Mouse (Mus musculus) ES-E14 (cell line): ENCODE measurements around the gene Gm11099. TPM values are rescaled to one million over a fixed set of nuclear protein-coding genes. Genes with fewer than 3 reads are reported as not detected.

Experiments used
- DNase-seq: peaks from one replicate; pipeline ENCODE4 v3.0.0-alpha.2; 2013; ENCODE audit warnings: low read depth, low spot score
- H3K27ac ChIP-seq: 2 replicates; pipeline ENCODE4 v1.5.1; 2012; ENCODE audit warnings: low read depth, mild to moderate bottlenecking, low read length, moderate library complexity, mixed read lengths; ENCODE audit not compliant: poor library complexity, insufficient read depth, severe bottlenecking
- H3K36me3 ChIP-seq: 2 replicates; pipeline ENCODE4 v1.6.1; 2012; ENCODE audit warnings: mild to moderate bottlenecking, low read length, moderate library complexity, mixed read lengths; ENCODE audit not compliant: control insufficient read depth, poor library complexity, insufficient read depth, severe bottlenecking
- H3K4me1 ChIP-seq, 2 experiments: fragments of 150-350 bp in 1 of 2; sonication (generic) in 1 of 2; 2 replicates each; pipeline ENCODE4 v1.6.1; 2012; ENCODE audit warnings: low read length in 2 of 2, mild to moderate bottlenecking in 1 of 2, mixed read lengths in 1 of 2; ENCODE audit not compliant: control insufficient read depth in 2 of 2, insufficient read depth in 2 of 2, poor library complexity in 1 of 2
- H3K4me3 ChIP-seq, 2 experiments: fragments of 150-350 bp in 1 of 2; sonication (generic) in 1 of 2; 2 replicates each; pipeline ENCODE4 v1.5.1; 2012; ENCODE audit warnings: low read length in 2 of 2, low read depth in 1 of 2, mild to moderate bottlenecking in 1 of 2, mixed read lengths in 1 of 2; ENCODE audit not compliant: insufficient read depth in 1 of 2, poor library complexity in 1 of 2, severe bottlenecking in 1 of 2
- H3K9ac ChIP-seq: 2 replicates; pipeline ENCODE4 v1.6.1; 2012; ENCODE audit warnings: low read depth, mild to moderate bottlenecking, low read length, mixed read lengths; ENCODE audit not compliant: poor library complexity, insufficient read depth, severe bottlenecking
- H3K9me3 ChIP-seq: fragments of 150-350 bp; sonication (generic); 2 replicates; pipeline ENCODE4 v1.6.1; 2012; ENCODE audit warnings: low read depth, mild to moderate bottlenecking, low read length; ENCODE audit not compliant: control insufficient read depth, insufficient read depth
- CHD2 ChIP-seq: IDR thresholded peaks from 2 replicates; pipeline ENCODE4 v1.6.1; 2014; ENCODE audit warnings: mild to moderate bottlenecking, low read depth, low read length, inconsistent platforms
- HCFC1 ChIP-seq: IDR thresholded peaks from 2 replicates; pipeline ENCODE4 v1.6.1; 2012; ENCODE audit warnings: low read length, inconsistent platforms, borderline replicate concordance; ENCODE audit not compliant: insufficient read depth
- MAFK ChIP-seq: IDR thresholded peaks from 2 replicates; pipeline ENCODE4 v1.6.1; 2014; ENCODE audit warnings: mild to moderate bottlenecking, low read depth, low read length, inconsistent platforms; ENCODE audit not compliant: insufficient read depth
- ZC3H11A ChIP-seq: IDR thresholded peaks from 2 replicates; pipeline ENCODE4 v1.6.1; 2012; ENCODE audit warnings: low read depth, mild to moderate bottlenecking, inconsistent platforms, low read length, borderline replicate concordance
- ZNF384 ChIP-seq: IDR thresholded peaks from 2 replicates; pipeline ENCODE4 v1.6.1; 2012; ENCODE audit warnings: low read depth, low read length, inconsistent platforms
- in situ Hi-C, 2 experiments: fragments of 600-800 bp; cut with MboI; formaldehyde crosslinking; loops; one replicate each; pipeline ENCODE4 v1.15.1; 2025; ENCODE audit warnings: low sequenced_read_pairs in 2 of 2, inconsistent platforms in 1 of 2; ENCODE audit not compliant: unreplicated experiment in 2 of 2
- total RNA-seq: library from RNA; depleted of rRNA; stranded (reverse); fragments of 300-350 nt; gene quantifications from 2 replicates; pipeline ENCODE4 v1.2.3, GENCODE M21; 2012; rRNA removed

Gene Gm11099
- total RNA-seq, result not detected in 2 replicates

DNA sequence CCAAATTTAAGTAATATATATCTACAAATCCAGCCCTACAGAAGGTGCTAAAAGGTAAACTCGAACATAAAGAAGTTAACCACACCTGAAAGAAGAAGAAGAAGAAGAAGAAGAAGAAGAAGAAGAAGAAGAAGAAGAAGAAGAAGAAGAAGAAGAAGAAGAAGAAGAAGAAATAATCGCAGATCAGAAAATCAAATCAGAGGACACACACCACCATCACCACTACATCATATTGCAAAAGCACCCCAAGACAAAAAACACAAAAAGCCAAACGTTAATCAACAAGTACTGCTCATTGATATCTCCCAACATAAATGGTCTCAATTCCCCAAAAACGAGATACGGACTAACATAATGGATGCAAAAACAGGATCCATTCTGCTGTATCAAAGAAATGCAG, at the start of gene Gm11099:
Gene Gm11099, plus strand, starts transcription at position 301 of the 400 bp plus-strand sequence.
- no peak within 1 kb of the TSS for H3K9ac ChIP-seq
- no peaks in the 10 kb centered on the region for H3K4me1 ChIP-seq
- no peak for DNase-seq
- no peak within 1 kb of the TSS for H3K27ac ChIP-seq
- no peaks in the 10 kb centered on the region for H3K36me3 ChIP-seq
- no peak for TF ChIP-seq MAFK
- no peak for TF ChIP-seq CHD2
- TF ChIP-seq ZNF384, result no peak
- TF ChIP-seq ZC3H11A, result no peak
- TF ChIP-seq HCFC1, result no peak
- H3K4me3 ChIP-seq, result no peak within 1 kb of the TSS
- H3K9me3 ChIP-seq, result no peaks in the 10 kb centered on the region
- in situ Hi-C loops, result no loop called here

DNA sequence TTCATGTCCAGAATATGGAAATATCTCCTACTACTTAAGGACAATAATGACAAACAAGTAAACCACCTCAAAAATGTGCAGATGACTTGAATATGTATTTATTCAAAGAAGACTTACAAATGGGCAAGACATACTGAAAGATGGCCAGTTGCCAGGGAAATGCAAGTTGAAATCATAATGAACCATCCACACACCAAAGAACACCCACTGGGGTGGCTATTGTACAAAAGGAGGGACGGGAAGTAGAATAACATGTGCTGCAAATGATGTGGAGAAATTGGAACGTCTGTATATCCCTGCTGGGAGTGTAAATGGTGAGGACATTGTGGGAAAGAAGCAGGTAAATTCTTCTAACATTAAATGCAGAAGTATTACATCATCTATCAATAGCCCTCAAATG, 46.3 kb upstream of the Gm11099 start:
- H3K4me1 ChIP-seq, result no peaks in the 10 kb centered on the region
- DNase-seq, result no peak
- TF ChIP-seq CHD2, result no peak
- no peak for TF ChIP-seq MAFK
- no peak for TF ChIP-seq ZNF384
- H3K36me3 ChIP-seq, result no peaks in the 10 kb centered on the region
- no peak overlapping the region for H3K9ac ChIP-seq
- no peaks in the 10 kb centered on the region for H3K9me3 ChIP-seq
- in situ Hi-C loops, result no loop called here
- H3K27ac ChIP-seq, result no peak overlapping the region
- H3K4me3 ChIP-seq, result no peak overlapping the region

DNA sequence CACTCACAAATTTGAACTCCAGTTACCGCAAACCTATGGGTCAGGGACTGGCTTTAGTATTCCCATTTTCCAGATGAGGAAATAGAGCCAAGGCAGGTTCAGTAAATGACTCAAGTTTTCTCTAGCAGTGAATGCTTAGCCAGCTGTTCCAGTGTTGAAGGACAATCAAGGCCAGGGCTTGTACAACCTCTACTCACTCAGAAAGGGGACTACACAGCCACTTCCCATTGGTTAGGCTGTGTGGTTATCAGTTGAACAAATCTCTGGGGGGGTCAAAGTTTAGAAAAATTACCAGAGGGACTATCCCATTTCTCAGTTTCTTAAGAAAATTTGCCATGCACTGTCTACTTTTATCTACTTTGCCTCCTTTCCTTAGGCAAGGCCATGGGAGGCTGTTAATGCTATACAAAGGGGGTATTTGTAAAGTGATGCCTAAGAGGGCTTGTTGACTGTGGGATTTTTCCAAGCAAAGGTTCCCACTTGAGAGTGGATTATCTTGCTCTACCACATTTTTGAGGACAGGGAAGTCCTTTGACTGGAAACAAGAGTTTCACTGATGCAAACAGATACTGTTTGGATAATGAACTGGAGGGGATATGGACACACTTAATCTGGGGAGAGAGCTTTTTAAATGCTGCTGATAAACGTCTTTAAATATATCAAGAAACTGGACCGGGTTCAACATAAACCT, 30.2 kb upstream of the Gm11099 start:
- in situ Hi-C loops, result no loop called here
- H3K9ac ChIP-seq, result no peak overlapping the region
- no peaks in the 10 kb centered on the region for H3K4me1 ChIP-seq
- TF ChIP-seq ZNF384 (no peak), MAFK (no peak), HCFC1 (no peak), CHD2 (no peak), ZC3H11A (no peak)
- no peak overlapping the region for H3K27ac ChIP-seq
- no peak overlapping the region for H3K4me3 ChIP-seq
- no peak for DNase-seq
- H3K9me3 ChIP-seq, result no peaks in the 10 kb centered on the region
- H3K36me3 ChIP-seq, result no peaks in the 10 kb centered on the region

DNA sequence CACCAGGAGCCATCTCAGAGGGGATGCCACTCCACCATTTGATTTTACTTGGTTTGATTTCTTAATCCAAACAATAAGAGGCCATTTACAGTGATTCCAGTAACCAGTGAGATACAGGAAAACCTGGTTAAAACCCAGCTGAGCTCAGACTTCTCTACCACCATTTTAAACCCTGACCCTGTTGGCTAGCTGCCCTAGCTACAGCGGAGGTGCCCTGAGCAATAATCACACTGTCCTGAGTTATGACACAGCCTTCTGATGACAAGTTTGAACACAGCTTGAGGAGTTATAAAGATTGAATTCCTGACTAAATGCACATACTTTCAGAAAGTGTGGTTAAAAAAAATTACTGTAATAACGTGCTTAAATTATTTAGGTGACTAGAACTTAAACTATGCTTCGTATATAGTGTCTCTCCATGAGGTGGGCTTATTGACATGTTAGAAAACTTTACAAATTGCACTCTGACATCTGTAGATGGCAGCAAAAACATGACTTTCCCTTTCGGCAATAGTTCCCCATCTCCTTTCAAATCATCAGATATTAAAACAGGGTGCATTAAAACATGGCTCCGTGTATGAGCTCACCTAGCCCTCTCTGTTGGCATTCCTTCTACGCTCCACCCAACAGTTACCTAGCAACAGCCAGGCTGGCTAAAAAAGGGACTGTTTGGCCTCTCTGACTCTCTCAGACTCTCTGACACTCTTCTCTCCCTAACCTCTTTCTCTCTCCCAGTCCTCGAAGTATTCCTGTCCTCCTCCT, 29.1 kb upstream of the Gm11099 start:
- Histone ChIP-seq H3K9ac (no peak overlapping the region), H3K9me3 (no peaks in the 10 kb centered on the region), H3K4me3 (no peak overlapping the region), H3K36me3 (no peaks in the 10 kb centered on the region), H3K27ac (no peak overlapping the region), H3K4me1 (no peaks in the 10 kb centered on the region)
- TF ChIP-seq HCFC1 (no peak), CHD2 (no peak), ZNF384 (no peak), MAFK (no peak), ZC3H11A (no peak)
- DNase-seq, result no peak
- in situ Hi-C loops, result no loop called here
